Mouse (Mus musculus) C3H10T1/2 (cell line): ENCODE measurements around the gene Stx11. TPM values are rescaled to one million over a fixed set of nuclear protein-coding genes. Genes with fewer than 3 reads are reported as not detected.

Experiments used
- polyA plus RNA-seq, 2 experiments: library from polyadenylated mRNA; unstranded; fragments of >200 nt; fragmentation: generic; extraction: Trizol; gene quantifications; one replicate each; pipeline ENCODE4 v1.2.1; 2012; ENCODE audit warnings: missing spikeins in 2 of 2

Gene Stx11
- polyA plus RNA-seq: 1 to 10 TPM in 1 of 2 experiments, under 1 TPM in 1; 0.42 to 2.1 TPM

GRCm38 (mm10) chr10:12964151-12965075 lies at the start of gene Stx11:
Gene Stx11 (minus strand): TSS chr10:12964298.

GRCm38 (mm10) chr10:13005043-13005442 lies 40.9 kb upstream of the Stx11 start, which contains the start of gene Sf3b5:
Gene Sf3b5 (plus strand): TSS chr10:13005343.

Other genes starting within 250 kb of the Stx11 start
- gene Utrn, start 94.9 kb downstream of the Stx11 start, polyA plus RNA-seq: 10 to 100 TPM in 1 of 2 experiments, 1 to 10 TPM in 1; 1.0 to 10.7 TPM
- 10 to 100 TPM; 48.3 to 58.5 TPM for gene Sf3b5, start 41.0 kb upstream of the Stx11 start, polyA plus RNA-seq
- 1 to 10 TPM in 1 of 2 experiments, under 1 TPM in 1; 0.05 to 3.2 TPM for gene Plagl1, start 96.2 kb upstream of the Stx11 start, polyA plus RNA-seq
- not detected for gene Zc2hc1b, start 213.7 kb upstream of the Stx11 start, polyA plus RNA-seq
- 1 to 10 TPM; 3.1 to 6.3 TPM for gene Ltv1, start 228.9 kb upstream of the Stx11 start, polyA plus RNA-seq